Mouse (Mus musculus) cerebellum, postnatal 4 days (tissue): ENCODE measurements around the gene Txndc15.

Experiments
- DNase-seq, 2 experiments: peaks; one replicate each; pipeline ENCODE4 v3.0.0; 2022; ENCODE audit warnings: low spot score in 2 of 2, mixed read lengths in 1 of 2

Txndc15 gene

DNA sequence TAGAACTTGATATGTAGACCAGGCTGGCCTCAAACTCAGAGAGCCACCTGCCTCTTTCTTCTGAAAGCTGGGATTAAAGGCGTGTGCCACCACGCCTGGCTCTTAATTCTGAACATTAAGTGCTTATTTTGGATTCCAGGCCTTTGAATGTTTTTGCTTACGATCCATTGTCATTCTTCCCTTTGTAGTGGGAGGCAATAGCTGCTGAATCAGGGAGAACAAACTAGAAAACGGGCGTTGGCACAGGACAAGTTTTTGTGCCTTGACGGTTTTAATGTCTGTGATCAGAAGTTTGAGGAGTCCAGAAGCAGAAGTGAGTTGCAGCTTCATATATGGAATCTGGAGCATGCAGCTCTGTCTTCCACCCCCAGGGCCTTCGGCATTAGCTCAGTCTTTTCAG lies 16.3 kb downstream of the Txndc15 start:
- DNase-seq, result no peak

DNA sequence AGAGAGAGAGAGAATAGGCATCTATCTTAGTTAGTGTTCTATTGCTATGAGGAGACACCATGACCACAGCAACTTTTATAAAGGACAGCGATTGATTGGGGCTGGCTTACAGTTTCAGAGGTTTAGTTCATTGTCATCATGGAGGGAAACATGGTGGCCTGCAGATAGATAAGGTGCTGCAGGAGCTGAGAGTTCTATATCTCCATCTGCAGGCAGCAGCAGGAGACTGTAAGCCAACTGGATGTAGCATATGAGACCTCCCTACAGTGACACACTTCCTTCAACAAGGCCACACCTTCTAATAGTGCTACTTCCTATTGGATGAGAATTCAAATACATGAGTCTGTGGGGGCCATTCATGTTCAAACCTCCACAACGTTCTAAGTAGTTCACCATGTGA lies 17.7 kb downstream of the Txndc15 start:
- DNase-seq, result no peak

DNA sequence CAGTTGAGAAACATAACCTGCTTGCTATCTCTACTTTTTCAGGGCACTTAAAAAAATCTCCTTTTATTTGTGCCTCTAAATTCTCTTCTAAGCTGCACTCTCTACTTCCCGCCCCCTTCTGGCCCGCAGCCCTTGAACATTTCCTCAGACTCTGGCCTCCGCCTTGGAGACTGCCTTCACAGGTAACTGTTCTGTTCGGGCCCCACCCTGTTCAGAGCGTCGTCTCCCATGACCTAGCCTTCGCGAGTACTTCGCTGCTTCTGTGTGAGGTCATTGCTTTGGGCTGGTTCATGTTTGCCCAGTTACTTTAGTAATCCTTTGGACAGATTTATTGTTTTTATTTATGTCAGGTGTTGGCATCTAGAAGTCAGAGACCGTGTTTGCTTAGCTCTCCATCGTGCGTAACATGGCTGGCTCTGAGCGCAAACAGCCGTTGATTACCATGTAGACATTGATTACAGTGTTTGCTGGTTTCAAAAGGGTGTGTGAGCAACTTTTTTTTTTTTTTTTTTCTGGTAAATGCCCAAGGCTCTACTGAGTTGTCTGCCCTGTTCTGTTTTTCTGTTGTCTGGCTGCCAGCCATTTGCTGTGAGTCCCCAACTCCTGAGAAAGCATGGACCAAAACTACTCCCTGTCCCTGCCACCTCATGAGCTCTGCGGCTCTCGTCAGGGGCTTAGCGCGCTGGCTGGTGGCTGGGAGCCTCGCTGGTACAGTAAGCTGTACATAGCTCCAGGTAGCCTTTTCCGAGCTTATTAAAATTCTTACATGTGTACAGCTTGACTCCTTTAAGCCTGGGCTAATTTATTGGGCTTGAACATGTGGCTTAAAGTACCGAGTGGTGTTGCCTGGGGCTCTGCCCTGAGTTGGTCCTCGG lies 19.4 kb downstream of the Txndc15 start:
- no peak for DNase-seq

DNA sequence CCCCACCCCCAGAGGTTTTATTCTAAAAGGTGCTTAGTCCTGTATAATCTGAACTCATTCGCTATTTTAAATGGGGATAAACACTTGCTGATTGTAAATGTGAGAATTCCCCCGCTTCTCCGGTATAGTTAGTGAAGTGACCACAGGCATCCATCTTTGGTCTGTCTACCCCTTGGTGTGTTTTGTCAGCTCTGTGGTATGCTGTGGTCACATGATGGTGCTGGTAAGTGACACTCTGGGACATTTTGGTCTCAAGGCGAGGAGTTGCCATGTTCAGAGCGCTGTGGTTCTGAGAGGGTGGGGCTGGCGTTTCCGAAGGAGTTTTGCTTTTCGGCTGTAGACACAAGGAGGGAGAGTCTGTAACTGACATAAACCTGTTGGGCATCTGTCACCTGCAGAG lies 23.4 kb downstream of the Txndc15 start:
- DNase-seq, result no peak

DNA sequence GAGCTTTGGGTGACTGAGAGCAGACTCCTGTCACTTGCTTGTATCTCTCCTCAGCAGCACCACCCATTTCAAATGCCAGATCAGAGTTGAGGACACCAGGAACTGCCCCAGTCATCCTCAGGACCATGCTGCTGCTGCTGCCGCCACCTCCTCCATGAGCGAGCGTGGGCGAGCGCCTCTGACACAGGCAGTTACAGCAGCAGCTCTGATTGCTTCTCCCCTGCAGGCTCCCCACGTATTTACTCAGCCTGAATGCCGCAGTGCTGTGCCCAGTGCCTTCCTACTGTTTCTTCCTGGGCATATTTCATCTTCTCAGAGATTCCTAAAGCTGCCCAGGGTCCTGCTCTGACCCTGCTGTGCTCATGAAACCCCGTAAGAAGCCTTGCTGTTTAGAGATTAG lies 27.9 kb downstream of the Txndc15 start:
- DNase-seq, result no peak

DNA sequence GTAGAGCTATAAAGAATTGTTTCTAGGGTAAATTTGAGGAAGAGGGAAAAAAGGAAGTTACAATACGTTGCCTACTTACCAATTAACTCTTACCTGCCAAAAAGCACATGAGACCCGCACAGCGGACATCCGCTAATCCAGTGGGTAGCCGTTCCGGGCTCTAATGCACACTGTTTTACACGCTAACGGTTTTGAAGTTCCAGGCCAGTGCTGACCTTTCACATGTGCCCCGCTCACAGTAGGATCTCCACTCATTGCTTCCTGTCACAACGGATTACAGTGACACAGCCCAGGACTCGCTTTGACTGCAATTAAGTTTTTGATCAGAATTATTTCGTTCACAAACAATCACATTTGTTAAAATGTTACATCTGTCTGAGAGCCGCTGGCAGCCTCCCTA lies 39.9 kb downstream of the Txndc15 start:
- DNase-seq, result no peak

DNA sequence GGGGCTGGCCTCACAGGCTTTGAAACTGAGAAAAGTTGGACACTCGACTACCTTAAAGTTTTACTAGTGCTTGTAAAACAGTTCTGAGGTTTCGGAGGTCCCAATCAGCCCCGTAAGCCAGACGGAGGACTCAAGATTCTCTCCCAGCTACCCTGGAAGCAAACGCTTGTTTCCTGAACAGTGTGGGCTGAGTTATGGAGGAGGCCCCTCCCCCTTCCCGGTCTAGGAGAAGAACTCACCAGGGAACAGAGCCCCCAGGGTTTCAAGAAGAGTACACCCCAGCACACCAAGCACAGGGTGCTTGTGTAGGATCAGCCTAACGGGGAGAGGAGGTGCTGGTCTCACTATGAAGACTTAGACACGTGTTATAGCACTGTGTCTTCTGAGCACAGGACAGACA lies 42.3 kb downstream of the Txndc15 start:
- no peak for DNase-seq

DNA sequence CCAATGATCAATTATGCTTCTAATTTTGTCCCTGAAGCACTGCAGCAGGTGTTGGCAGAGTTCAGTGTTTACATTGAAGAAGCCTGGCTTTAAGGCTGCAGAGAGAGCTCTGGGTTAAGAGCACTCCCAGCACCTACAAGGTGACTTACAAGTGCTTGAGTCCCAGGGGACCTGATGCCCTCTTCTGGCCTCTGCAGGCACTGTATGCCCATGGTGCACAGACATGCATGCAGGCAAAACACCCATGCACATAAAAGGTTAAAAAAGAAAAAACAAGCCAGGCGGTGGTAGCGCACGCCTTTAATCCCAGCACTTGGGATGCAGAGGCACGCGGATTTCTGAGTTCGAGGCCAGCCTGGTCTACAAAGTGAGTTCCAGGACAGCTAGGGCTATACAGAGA lies 43.2 kb downstream of the Txndc15 start:
- no peak for DNase-seq

DNA sequence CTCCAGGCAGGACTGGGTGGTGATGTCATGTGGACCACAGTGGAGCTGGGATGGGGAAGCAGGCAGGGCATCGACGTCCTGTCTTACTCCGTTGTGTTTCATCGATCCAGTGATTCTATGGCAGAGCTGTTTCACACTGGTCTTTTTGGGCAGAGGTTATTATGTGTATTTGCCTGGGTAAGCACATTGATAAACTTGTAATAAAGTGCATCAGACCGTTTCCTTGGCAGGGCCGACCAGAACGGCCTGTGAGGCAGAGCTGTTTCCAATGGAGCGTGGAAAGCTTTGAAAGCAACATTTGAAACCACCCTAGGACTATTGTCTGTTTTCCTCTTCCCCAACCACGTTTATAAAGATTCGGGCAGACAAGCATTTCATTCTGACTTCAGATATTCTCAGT lies 46.1 kb downstream of the Txndc15 start:
- DNase-seq, result no peak

DNA sequence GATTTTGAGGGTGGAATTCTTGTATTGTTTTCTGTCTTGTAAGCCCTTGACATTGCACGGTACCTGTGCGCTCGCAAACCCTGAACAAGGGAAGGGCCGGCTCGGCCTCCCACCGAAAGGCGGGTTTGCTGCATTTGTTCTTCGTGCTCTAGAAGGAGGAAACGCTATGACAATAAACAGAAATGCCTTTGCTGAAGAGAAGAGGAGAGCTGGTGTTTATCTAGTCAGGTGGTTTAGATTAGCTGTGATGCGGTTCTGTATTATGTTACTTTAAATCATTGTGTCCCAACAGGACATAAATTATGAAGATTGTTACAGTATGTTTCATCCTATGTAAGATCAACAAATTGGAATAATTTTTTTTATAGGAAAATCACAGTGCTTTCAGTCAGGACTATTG lies 47.0 kb downstream of the Txndc15 start:
- no peak for DNase-seq

DNA sequence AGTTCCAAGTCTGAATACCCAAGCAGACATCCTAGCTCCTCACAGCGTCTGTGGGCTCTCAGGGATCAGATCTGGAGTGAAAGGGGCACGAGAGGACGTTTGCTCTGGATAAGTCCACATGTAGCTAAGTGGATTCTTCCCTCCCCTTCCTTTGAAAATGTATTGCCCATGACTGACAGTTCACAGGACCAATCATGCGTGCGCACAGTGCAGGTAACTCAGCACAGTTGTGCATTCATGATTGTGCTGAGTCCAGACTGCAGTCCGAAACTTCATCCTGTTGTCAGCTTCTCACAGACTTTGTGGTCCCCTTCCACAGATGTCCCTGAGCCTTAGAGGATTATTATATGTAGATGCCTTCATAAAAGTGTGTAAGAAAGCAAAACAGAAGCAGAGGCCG lies 59.9 kb downstream of the Txndc15 start:
- DNase-seq, result no peak

DNA sequence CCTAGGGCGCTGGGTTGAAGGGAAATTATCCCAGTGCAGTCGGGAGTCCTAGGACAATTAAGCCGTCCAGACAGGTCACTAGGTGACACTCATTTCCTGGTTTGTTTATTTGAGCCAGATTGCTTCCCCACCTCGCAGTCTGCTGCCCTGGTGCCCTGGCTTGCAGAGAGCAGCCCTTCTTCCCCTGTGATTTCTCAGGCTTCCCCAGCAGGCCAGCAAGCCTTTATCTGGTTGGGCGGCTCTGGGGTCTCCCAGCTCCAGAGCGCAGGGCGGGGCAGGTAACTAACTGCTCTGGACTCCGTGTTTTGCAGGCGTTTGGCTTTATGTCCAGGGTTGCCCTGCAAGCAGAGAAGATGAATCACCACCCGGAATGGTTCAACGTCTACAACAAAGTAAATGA lies 60.6 kb downstream of the Txndc15 start:
- DNase-seq, result no peak
